Mouse (Mus musculus): ENCODE results near the gene Tmem129.
A peak's percentile ranks its signal among the peaks of the same experiment; 100 is the strongest.

Tmem129 gene

GRCm38 (mm10) chr5:33684932-33685331 is 26.7 kb upstream of the Tmem129 start:
- no peak for DNase-seq

- DNase-seq: no peak
Observed at GRCm38 (mm10) chr5:33683897-33684652, 25.9 kb upstream of the Tmem129 start.

- no peak for DNase-seq
Observed at GRCm38 (mm10) chr5:33682963-33683362, 24.7 kb upstream of the Tmem129 start.

GRCm38 (mm10) chr5:33681611-33682388 is 23.6 kb upstream of the Tmem129 start:
- peak; percentile 67 for DNase-seq

GRCm38 (mm10) chr5:33681044-33681443 is 22.8 kb upstream of the Tmem129 start:
- no peak for DNase-seq

GRCm38 (mm10) chr5:33678244-33678643 is 20.0 kb upstream of the Tmem129 start:
- DNase-seq: no peak

- DNase-seq: peak; percentile 66
Observed at GRCm38 (mm10) chr5:33675964-33676363, 17.7 kb upstream of the Tmem129 start.

- DNase-seq: no peak
Observed at GRCm38 (mm10) chr5:33674439-33674838, 16.2 kb upstream of the Tmem129 start.

GRCm38 (mm10) chr5:33671659-33672058 is 13.4 kb upstream of the Tmem129 start:
- DNase-seq: no peak

GRCm38 (mm10) chr5:33668223-33668622 is 10.0 kb upstream of the Tmem129 start:
- peak; percentile 38 for DNase-seq

- DNase-seq: no peak
Observed at GRCm38 (mm10) chr5:33658664-33659050, 441 bp upstream of the Tmem129 start.

- peak; percentile 80 for DNase-seq
Observed at GRCm38 (mm10) chr5:33657251-33657786, 897 bp downstream of the Tmem129 start.

- no peak for DNase-seq
Observed at GRCm38 (mm10) chr5:33656739-33657138, 1.5 kb downstream of the Tmem129 start.

GRCm38 (mm10) chr5:33655251-33655840 is 2.9 kb downstream of the Tmem129 start:
- no peak for DNase-seq

GRCm38 (mm10) chr5:33654424-33654823 is 3.8 kb downstream of the Tmem129 start:
- no peak for DNase-seq

GRCm38 (mm10) chr5:33652783-33653173 is 5.4 kb downstream of the Tmem129 start:
- no peak for DNase-seq

- peak; percentile 98 for DNase-seq
Observed at GRCm38 (mm10) chr5:33651921-33652782, 6.1 kb downstream of the Tmem129 start, which contains the start of gene Slbp. Slbp (minus strand) TSS chr5:33652574.

GRCm38 (mm10) chr5:33651541-33651920 is 6.7 kb downstream of the Tmem129 start:
- DNase-seq: peak; percentile 40

- peak; percentile 28 for DNase-seq
Observed at GRCm38 (mm10) chr5:33651017-33651416, 7.2 kb downstream of the Tmem129 start.

GRCm38 (mm10) chr5:33640652-33641051 is 17.6 kb downstream of the Tmem129 start:
- DNase-seq: peak; percentile 32

- no peak for DNase-seq
Observed at GRCm38 (mm10) chr5:33638826-33639225, 19.4 kb downstream of the Tmem129 start.

- no peak for DNase-seq
Observed at GRCm38 (mm10) chr5:33637606-33638350, 20.4 kb downstream of the Tmem129 start.

All from liver (tissue).